Mouse (Mus musculus) embryonic facial prominence, embryonic 13.5 days (tissue): ENCODE measurements around the gene Lrrn1. TPM values are rescaled to one million over a fixed set of nuclear protein-coding genes. Genes with fewer than 3 reads are reported as not detected.

Experiments used
- ATAC-seq: fragments of 200-750 bp; cut with Nextera tagmentation; 2 replicates; pipeline ENCODE4 v1.8.0; 2017; ENCODE audit warnings: low read depth; ENCODE audit not compliant: insufficient number of reproducible peaks, insufficient read depth, low FRiP score, low TSS enrichment
- H3K27ac ChIP-seq: fragments of 300-500 bp; sonication (generic); 2 replicates; pipeline ENCODE4 v1.5.1; 2015; ENCODE audit warnings: moderate library complexity, mild to moderate bottlenecking, inconsistent platforms
- H3K27me3 ChIP-seq: fragments of 300-500 bp; sonication (generic); 2 replicates; pipeline ENCODE4 v1.6.1; 2015; ENCODE audit warnings: mild to moderate bottlenecking, inconsistent platforms
- H3K36me3 ChIP-seq: fragments of 300-500 bp; sonication (generic); 2 replicates; pipeline ENCODE4 v1.6.1; 2015; ENCODE audit warnings: mild to moderate bottlenecking, inconsistent platforms
- H3K4me1 ChIP-seq: fragments of 300-500 bp; sonication (generic); 2 replicates; pipeline ENCODE4 v1.6.1; 2015; ENCODE audit warnings: inconsistent platforms
- H3K4me2 ChIP-seq: fragments of 300-500 bp; sonication (generic); 2 replicates; pipeline ENCODE4 v1.6.1; 2015; ENCODE audit warnings: moderate library complexity, mild to moderate bottlenecking, inconsistent platforms
- H3K4me3 ChIP-seq: fragments of 300-500 bp; sonication (generic); 2 replicates; pipeline ENCODE4 v1.5.1; 2015; ENCODE audit warnings: mild to moderate bottlenecking, inconsistent platforms
- H3K9ac ChIP-seq: fragments of 300-500 bp; sonication (generic); 2 replicates; pipeline ENCODE4 v1.6.1; 2015; ENCODE audit warnings: mild to moderate bottlenecking, inconsistent platforms
- H3K9me3 ChIP-seq: fragments of 300-500 bp; sonication (generic); 2 replicates; pipeline ENCODE4 v1.6.1; 2016; ENCODE audit warnings: inconsistent platforms
- WGBS: fragments of 180-500 bp; shearing (Covaris S2); methylation state at CpG from one replicate; pipeline ENCODE4 v1.1.7; 2015; ENCODE audit warnings: mixed read lengths; 5-methylcytosine and 5-hydroxymethylcytosine counted together
- polyA plus RNA-seq: library from polyadenylated mRNA; unstranded; fragments of >200 nt; fragmentation: Nextera tagmentation; extraction: Ambion mirVana; gene quantifications from 2 replicates; pipeline ENCODE4 v1.2.1, GENCODE M21; 2015

Lrrn1 gene
- polyA plus RNA-seq, 1 experiment from 2014 or later: 53.6 TPM

- Histone ChIP-seq H3K36me3 (no peaks in the 10 kb centered on the region), H3K27ac (no peak overlapping the region), H3K4me1 (no peaks in the 10 kb centered on the region), H3K4me2 (no peak overlapping the region), H3K27me3 (no peaks in the 10 kb centered on the region), H3K9me3 (no peaks in the 10 kb centered on the region), H3K9ac (no peak overlapping the region), H3K4me3 (no peak overlapping the region)
- WGBS: 80% methylated on average over 4 of the region's 4 CpGs
- no peak for ATAC-seq
These were observed 12.3 kb downstream of the Lrrn1 start for GRCm38 (mm10) chr6:107541918-107542317.

- ATAC-seq: no peak
- WGBS: 86% methylated on average over 2 of the region's 2 CpGs
- Histone ChIP-seq H3K4me2 (no peak overlapping the region), H3K27me3 (no peaks in the 10 kb centered on the region), H3K4me1 (no peaks in the 10 kb centered on the region), H3K9ac (no peak overlapping the region), H3K36me3 (no peaks in the 10 kb centered on the region), H3K4me3 (no peak overlapping the region), H3K27ac (no peak overlapping the region), H3K9me3 (no peaks in the 10 kb centered on the region)
These were observed 16.7 kb downstream of the Lrrn1 start for GRCm38 (mm10) chr6:107546272-107546671.

- ATAC-seq: no peak
- no peaks in the 10 kb centered on the region for H3K27me3 ChIP-seq
- WGBS: 79% methylated on average over 1 of the region's 1 CpGs
These were observed 22.9 kb downstream of the Lrrn1 start for GRCm38 (mm10) chr6:107552511-107552910.

GRCm38 (mm10) chr6:107555364-107555763, 25.8 kb downstream of the Lrrn1 start:
- Histone ChIP-seq H3K9me3 (no peaks in the 10 kb centered on the region), H3K4me2 (no peak overlapping the region), H3K27me3 (no peaks in the 10 kb centered on the region), H3K27ac (no peak overlapping the region), H3K4me3 (no peak overlapping the region), H3K9ac (no peak overlapping the region), H3K4me1 (no peaks in the 10 kb centered on the region), H3K36me3 (no peaks in the 10 kb centered on the region)
- no peak for ATAC-seq
- 73% methylated on average over 5 of the region's 5 CpGs for WGBS

More at GRCm38 (mm10) chr6:107552511-107552910, 22.9 kb downstream of the Lrrn1 start:
- Histone ChIP-seq H3K4me2 (no peak overlapping the region), H3K9me3 (no peaks in the 10 kb centered on the region), H3K4me1 (no peaks in the 10 kb centered on the region), H3K9ac (no peak overlapping the region), H3K36me3 (no peaks in the 10 kb centered on the region), H3K27ac (no peak overlapping the region), H3K4me3 (no peak overlapping the region)

GRCm38 (mm10) chr6:107556996-107557395, 27.4 kb downstream of the Lrrn1 start:
- 74% methylated on average over 3 of the region's 3 CpGs for WGBS
- no peak for ATAC-seq
- H3K4me1 ChIP-seq: no peaks in the 10 kb centered on the region
- no peak overlapping the region for H3K9ac ChIP-seq
- H3K27me3 ChIP-seq: no peaks in the 10 kb centered on the region
- H3K9me3 ChIP-seq: no peaks in the 10 kb centered on the region
- no peak overlapping the region for H3K4me3 ChIP-seq
- H3K27ac ChIP-seq: no peak overlapping the region
- H3K36me3 ChIP-seq: no peaks in the 10 kb centered on the region
- H3K4me2 ChIP-seq: no peak overlapping the region

- no peaks in the 10 kb centered on the region for H3K9me3 ChIP-seq
- WGBS: 81% methylated on average over 3 of the region's 3 CpGs
These were observed 28.2 kb downstream of the Lrrn1 start for GRCm38 (mm10) chr6:107557806-107558205.

GRCm38 (mm10) chr6:107562255-107562654, 32.7 kb downstream of the Lrrn1 start:
- 98% methylated on average over 2 of the region's 2 CpGs for WGBS
- no peaks in the 10 kb centered on the region for H3K27me3 ChIP-seq
- no peak for ATAC-seq
- no peaks in the 10 kb centered on the region for H3K4me1 ChIP-seq
- H3K27ac ChIP-seq: no peak overlapping the region
- no peak overlapping the region for H3K4me2 ChIP-seq
- no peaks in the 10 kb centered on the region for H3K9me3 ChIP-seq
- H3K4me3 ChIP-seq: no peak overlapping the region
- peaks cover under 1% of the 10 kb centered on the region; the same call in 1 of the 2 replicates for H3K36me3 ChIP-seq
- no peak overlapping the region for H3K9ac ChIP-seq

More at GRCm38 (mm10) chr6:107557806-107558205, 28.2 kb downstream of the Lrrn1 start:
- Histone ChIP-seq H3K4me3 (no peak overlapping the region), H3K4me2 (no peak overlapping the region), H3K4me1 (no peaks in the 10 kb centered on the region), H3K27me3 (no peaks in the 10 kb centered on the region), H3K27ac (no peak overlapping the region), H3K9ac (no peak overlapping the region), H3K36me3 (no peaks in the 10 kb centered on the region)
- ATAC-seq: no peak

- WGBS: 79% methylated on average over 12 of the region's 12 CpGs
- Histone ChIP-seq H3K4me2 (no peak overlapping the region), H3K4me1 (no peaks in the 10 kb centered on the region), H3K9ac (no peak overlapping the region), H3K9me3 (no peaks in the 10 kb centered on the region), H3K27ac (no peak overlapping the region), H3K27me3 (no peaks in the 10 kb centered on the region), H3K4me3 (no peak overlapping the region), H3K36me3 (peaks cover 19% of the 10 kb centered on the region)
- ATAC-seq: no peak
These were observed 37.5 kb downstream of the Lrrn1 start for GRCm38 (mm10) chr6:107566944-107567634.

GRCm38 (mm10) chr6:107574561-107574960, 45.0 kb downstream of the Lrrn1 start:
- WGBS: 90% methylated on average over 3 of the region's 3 CpGs
- Histone ChIP-seq H3K36me3 (no peaks in the 10 kb centered on the region), H3K27me3 (no peaks in the 10 kb centered on the region), H3K4me3 (no peak overlapping the region), H3K27ac (no peak overlapping the region), H3K4me2 (no peak overlapping the region), H3K9me3 (no peaks in the 10 kb centered on the region), H3K4me1 (no peaks in the 10 kb centered on the region), H3K9ac (no peak overlapping the region)
- no peak for ATAC-seq

- H3K4me1 ChIP-seq: no peaks in the 10 kb centered on the region
- H3K36me3 ChIP-seq: no peaks in the 10 kb centered on the region
- H3K4me2 ChIP-seq: no peak overlapping the region
- H3K4me3 ChIP-seq: no peak overlapping the region
- no peaks in the 10 kb centered on the region for H3K9me3 ChIP-seq
- no peaks in the 10 kb centered on the region for H3K27me3 ChIP-seq
- ATAC-seq: no peak
- H3K9ac ChIP-seq: no peak overlapping the region
- 66% methylated on average over 3 of the region's 3 CpGs for WGBS
- no peak overlapping the region for H3K27ac ChIP-seq
These were observed 45.8 kb downstream of the Lrrn1 start for GRCm38 (mm10) chr6:107575405-107575804.

GRCm38 (mm10) chr6:107577309-107577708, 47.7 kb downstream of the Lrrn1 start:
- Histone ChIP-seq H3K9me3 (no peaks in the 10 kb centered on the region), H3K36me3 (no peaks in the 10 kb centered on the region), H3K9ac (no peak overlapping the region), H3K4me1 (no peaks in the 10 kb centered on the region), H3K27me3 (no peaks in the 10 kb centered on the region), H3K4me3 (no peak overlapping the region), H3K27ac (no peak overlapping the region), H3K4me2 (no peak overlapping the region)
- whole genome bisulfite sequencing: 97% methylated on average over 8 of the region's 8 CpGs
- no peak for ATAC-seq

- Histone ChIP-seq H3K36me3 (no peaks in the 10 kb centered on the region), H3K9me3 (no peaks in the 10 kb centered on the region), H3K4me1 (no peaks in the 10 kb centered on the region), H3K9ac (no peak overlapping the region), H3K27me3 (no peaks in the 10 kb centered on the region), H3K4me2 (no peak overlapping the region), H3K27ac (no peak overlapping the region), H3K4me3 (no peak overlapping the region)
- WGBS: 89% methylated on average over 1 of the region's 1 CpGs
- ATAC-seq: no peak
These were observed 54.3 kb downstream of the Lrrn1 start for GRCm38 (mm10) chr6:107583759-107584383.
